Mouse (Mus musculus) spleen, adult 12 weeks (tissue): ENCODE results near the gene Baiap2.

Experiments
- DNase-seq: peaks from one replicate; pipeline ENCODE4 v3.0.0; 2022; ENCODE audit warnings: low spot score

Baiap2 gene

GRCm38 (mm10) chr11:119942727-119943427 lies at the start of gene Baiap2:
TSS of gene Baiap2 (plus strand) at chr11:119942763.
- peak; percentile 91 for DNase-seq

- no peak for DNase-seq
Measured at GRCm38 (mm10) chr11:119893667-119894236, 48.8 kb upstream of the Baiap2 start.

- DNase-seq = no peak
Measured at GRCm38 (mm10) chr11:119894634-119895033, 47.9 kb upstream of the Baiap2 start.

- DNase-seq = no peak
Measured at GRCm38 (mm10) chr11:119897041-119897440, 45.5 kb upstream of the Baiap2 start.

- DNase-seq = no peak
Measured at GRCm38 (mm10) chr11:119898976-119899375, 43.6 kb upstream of the Baiap2 start.

GRCm38 (mm10) chr11:119901174-119901573 lies 41.4 kb upstream of the Baiap2 start:
- no peak for DNase-seq

GRCm38 (mm10) chr11:119902891-119903290 lies 39.7 kb upstream of the Baiap2 start:
- DNase-seq = no peak

- DNase-seq = peak; percentile 24
Measured at GRCm38 (mm10) chr11:119904621-119905286, 37.8 kb upstream of the Baiap2 start.

- no peak for DNase-seq
Measured at GRCm38 (mm10) chr11:119905794-119906193, 36.8 kb upstream of the Baiap2 start.

- no peak for DNase-seq
Measured at GRCm38 (mm10) chr11:119907006-119907650, 35.4 kb upstream of the Baiap2 start.

GRCm38 (mm10) chr11:119907711-119908110 lies 34.9 kb upstream of the Baiap2 start:
- no peak for DNase-seq

- peak; percentile 26 for DNase-seq
Measured at GRCm38 (mm10) chr11:119909436-119909835, 33.1 kb upstream of the Baiap2 start.

- no peak for DNase-seq
Measured at GRCm38 (mm10) chr11:119912845-119913244, 29.7 kb upstream of the Baiap2 start.

GRCm38 (mm10) chr11:119913291-119913934 lies 29.1 kb upstream of the Baiap2 start, which contains the start of gene Chmp6:
TSS of gene Chmp6 (plus strand) at chr11:119913441.
- peak; percentile 72 for DNase-seq

GRCm38 (mm10) chr11:119913935-119914314 lies 28.6 kb upstream of the Baiap2 start:
- no peak for DNase-seq

GRCm38 (mm10) chr11:119914381-119914780 lies 28.2 kb upstream of the Baiap2 start:
- DNase-seq = no peak

- no peak for DNase-seq
Measured at GRCm38 (mm10) chr11:119915666-119916065, 26.9 kb upstream of the Baiap2 start.

- DNase-seq = no peak
Measured at GRCm38 (mm10) chr11:119916102-119916790, 26.3 kb upstream of the Baiap2 start.

GRCm38 (mm10) chr11:119916834-119917469 lies 25.6 kb upstream of the Baiap2 start:
- no peak for DNase-seq

GRCm38 (mm10) chr11:119918521-119918920 lies 24.0 kb upstream of the Baiap2 start:
- no peak for DNase-seq

- DNase-seq = no peak
Measured at GRCm38 (mm10) chr11:119919432-119919831, 23.1 kb upstream of the Baiap2 start.
